Mouse (Mus musculus): ENCODE measurements around the gene Zfp456. TPM values are rescaled to one million over a fixed set of nuclear protein-coding genes. Genes with fewer than 3 reads are reported as not detected.
A peak's percentile ranks its signal among the peaks of the same experiment; 100 is the strongest.
"Not testable (repeated sequence)": the region's sequence is repeated elsewhere in the genome, so short reads cannot be mapped to it uniquely, and the experiment has no call there.

The Zfp456 gene
- 1.5 and 1.9 TPM in 2 replicates for polyA plus RNA-seq (2015; fragmentation: Nextera tagmentation; extraction: Ambion mirVana)

DNA sequence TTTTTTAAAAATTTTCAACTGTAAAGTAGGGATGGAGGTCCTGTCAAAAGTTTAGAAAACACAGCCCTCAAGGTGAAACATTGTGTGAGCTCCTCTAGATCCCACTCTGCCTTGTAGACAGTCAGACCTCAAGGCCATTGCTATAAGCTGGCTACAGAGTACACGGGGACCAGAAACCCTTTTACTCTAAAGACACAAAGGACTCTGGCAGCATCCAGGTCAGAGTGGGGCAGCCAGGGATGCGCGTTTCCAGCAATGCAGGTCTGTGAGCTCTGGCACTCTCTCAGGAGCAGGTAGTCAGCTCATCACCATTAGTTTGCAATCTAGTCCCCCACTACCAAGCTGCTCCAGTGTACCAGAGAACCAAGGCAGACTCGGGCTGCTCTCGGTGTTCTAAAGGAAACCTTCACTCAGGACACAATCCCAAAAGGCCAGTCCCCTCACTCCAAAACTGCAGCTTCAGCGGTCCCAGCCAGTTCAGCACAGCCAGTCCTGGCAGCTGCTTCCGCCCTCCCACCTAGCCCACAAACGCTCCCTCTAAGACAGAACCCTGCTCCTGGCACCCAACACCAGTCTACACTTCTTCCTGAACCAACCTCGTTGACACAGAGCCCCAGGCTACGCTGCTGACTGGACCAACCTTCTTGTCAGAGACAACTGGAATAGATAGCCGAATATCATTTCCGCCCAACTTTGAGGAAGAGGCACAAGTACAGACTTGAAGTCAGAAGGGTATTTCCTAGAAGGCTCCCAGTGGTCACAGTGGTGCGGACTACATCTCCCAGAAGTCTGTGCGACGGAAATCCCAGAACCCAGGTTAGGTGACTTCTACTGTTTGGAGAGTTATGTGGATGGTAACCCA, at the start of gene Zfp456, which contains the start of gene Gm28041:
Gene Zfp456 (minus strand): TSS at position 761 of the 862 bp plus-strand sequence.
Gene Gm28041 (minus strand): TSS at position 684 of the 862 bp plus-strand sequence.
- H3K27me3 ChIP-seq (replicated peaks; ENCODE audit: control insufficient read depth, insufficient read depth, low read length); H3K36me3 ChIP-seq (ENCODE audit: control insufficient read depth, insufficient read depth, low read length); H3K27ac ChIP-seq (ENCODE audit: low read length); H3K4me1 ChIP-seq (ENCODE audit: control insufficient read depth, insufficient read depth, low read length); H3K9me3 ChIP-seq (ENCODE audit: control insufficient read depth, low read length): not testable (repeated sequence)
- ATAC-seq = peak; percentile 99
- 12% methylated on average over 13 of the region's 15 CpGs for WGBS
- H3K4me3 ChIP-seq (ENCODE audit: low read length) = peak within 1 kb of the TSS; percentile 67
- peak within 1 kb of the TSS; percentile 65 for H3K9ac ChIP-seq (ENCODE audit: low read depth, low read length)
- H3K4me2 ChIP-seq (ENCODE audit: low read depth, low read length) = peak within 1 kb of the TSS; percentile 57

GRCm38 (mm10) chr13:67422532-67422931, 46.9 kb upstream of the Zfp456 start:
- H3K27ac ChIP-seq (ENCODE audit: low read length); H3K36me3 ChIP-seq (ENCODE audit: control insufficient read depth, insufficient read depth, low read length); H3K9ac ChIP-seq (ENCODE audit: low read depth, low read length); H3K9me3 ChIP-seq (ENCODE audit: control insufficient read depth, low read length); H3K4me2 ChIP-seq (ENCODE audit: low read depth, low read length); H3K27me3 ChIP-seq (replicated peaks; ENCODE audit: control insufficient read depth, insufficient read depth, low read length); H3K4me1 ChIP-seq (ENCODE audit: control insufficient read depth, insufficient read depth, low read length); ATAC-seq; H3K4me3 ChIP-seq (ENCODE audit: low read length): not testable (repeated sequence)
- 83% methylated on average over 2 of the region's 2 CpGs for WGBS

DNA sequence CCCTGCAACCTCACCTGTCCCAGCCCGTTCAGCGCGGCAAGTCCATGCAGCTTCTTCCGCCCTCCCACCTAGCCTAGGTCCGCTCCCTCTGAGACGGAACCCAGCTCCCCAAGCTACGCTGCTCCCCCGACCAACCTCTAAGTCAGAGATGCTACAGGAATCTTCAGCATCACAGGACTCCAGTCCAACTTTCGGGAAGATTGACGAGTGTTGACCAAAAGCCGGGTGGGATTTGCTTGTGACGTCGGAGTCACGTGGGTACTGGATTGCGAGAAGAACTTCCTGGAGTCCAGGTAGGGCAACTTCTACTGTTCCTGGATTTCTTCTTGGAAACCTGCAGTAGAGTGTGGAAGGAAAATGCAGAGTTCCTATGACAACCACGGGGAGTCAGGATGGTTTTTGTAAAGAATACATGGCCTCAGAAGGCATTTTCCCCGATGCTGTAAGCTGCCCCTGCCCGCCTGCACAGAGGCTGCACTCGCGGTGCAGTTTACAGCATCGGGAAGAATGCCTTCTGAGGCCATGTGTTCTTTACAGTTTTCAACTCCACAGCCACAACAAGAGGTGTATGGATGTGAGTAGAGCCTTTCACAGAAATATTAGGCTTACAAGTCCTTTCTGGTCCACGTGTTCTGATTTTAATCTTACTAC, 45.7 kb upstream of the Zfp456 start, which contains the start of gene Zfp459:
Gene Zfp459 (minus strand): TSS at position 212 of the 651 bp plus-strand sequence.
- ATAC-seq = peak; percentile 95
- peak within 1 kb of the TSS; percentile 60 for H3K9ac ChIP-seq (ENCODE audit: low read depth, low read length)
- H3K27me3 ChIP-seq (replicated peaks; ENCODE audit: control insufficient read depth, insufficient read depth, low read length) = no peaks in the 10 kb centered on the region
- WGBS = 2% methylated on average over 22 of the region's 22 CpGs
- no peaks in the 10 kb centered on the region for H3K36me3 ChIP-seq (ENCODE audit: control insufficient read depth, insufficient read depth, low read length)
- H3K27ac ChIP-seq (ENCODE audit: low read length) = no peak within 1 kb of the TSS
- H3K4me2 ChIP-seq (ENCODE audit: low read depth, low read length) = peak within 1 kb of the TSS; percentile 79
- no peaks in the 10 kb centered on the region for H3K4me1 ChIP-seq (ENCODE audit: control insufficient read depth, insufficient read depth, low read length)
- H3K9me3 ChIP-seq (ENCODE audit: control insufficient read depth, low read length) = no peaks in the 10 kb centered on the region
- H3K4me3 ChIP-seq (ENCODE audit: low read length) = peak within 1 kb of the TSS; percentile 64

GRCm38 (mm10) chr13:67420558-67421206, 45.1 kb upstream of the Zfp456 start:
- ATAC-seq = peak; percentile 80
- Histone ChIP-seq H3K9me3 (ENCODE audit: control insufficient read depth, low read length) (no peaks in the 10 kb centered on the region), H3K9ac (ENCODE audit: low read depth, low read length) (peak overlapping the region; percentile 60), H3K27me3 (replicated peaks; ENCODE audit: control insufficient read depth, insufficient read depth, low read length) (no peaks in the 10 kb centered on the region), H3K4me3 (ENCODE audit: low read length) (peak overlapping the region; percentile 64), H3K4me1 (ENCODE audit: control insufficient read depth, insufficient read depth, low read length) (no peaks in the 10 kb centered on the region; the same call in 1 of the 2 replicates), H3K4me2 (ENCODE audit: low read depth, low read length) (peak overlapping the region; percentile 79), H3K36me3 (ENCODE audit: control insufficient read depth, insufficient read depth, low read length) (no peaks in the 10 kb centered on the region), H3K27ac (ENCODE audit: low read length) (no peak overlapping the region)
- WGBS = 33% methylated on average over 11 of the region's 11 CpGs

DNA sequence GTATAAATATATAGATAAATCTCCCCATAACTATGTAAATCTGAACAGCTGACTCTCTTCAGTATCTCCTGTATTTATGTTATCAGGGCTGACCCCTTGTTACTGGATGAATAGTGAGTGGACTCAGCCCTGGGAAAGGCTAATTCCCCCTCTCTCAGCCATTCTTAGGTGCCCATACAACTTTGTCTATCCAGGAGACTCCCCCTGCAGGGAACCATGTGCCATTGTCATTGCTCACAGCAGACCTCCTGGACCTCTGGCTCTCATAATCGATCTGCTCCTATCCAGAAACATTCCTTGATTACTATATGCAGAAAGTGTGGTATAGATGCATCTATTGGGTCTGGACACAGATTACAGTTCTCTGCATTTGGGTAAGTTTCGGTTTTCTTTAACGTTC, 41.2 kb upstream of the Zfp456 start:
- 85% methylated on average over 3 of the region's 3 CpGs for WGBS

DNA sequence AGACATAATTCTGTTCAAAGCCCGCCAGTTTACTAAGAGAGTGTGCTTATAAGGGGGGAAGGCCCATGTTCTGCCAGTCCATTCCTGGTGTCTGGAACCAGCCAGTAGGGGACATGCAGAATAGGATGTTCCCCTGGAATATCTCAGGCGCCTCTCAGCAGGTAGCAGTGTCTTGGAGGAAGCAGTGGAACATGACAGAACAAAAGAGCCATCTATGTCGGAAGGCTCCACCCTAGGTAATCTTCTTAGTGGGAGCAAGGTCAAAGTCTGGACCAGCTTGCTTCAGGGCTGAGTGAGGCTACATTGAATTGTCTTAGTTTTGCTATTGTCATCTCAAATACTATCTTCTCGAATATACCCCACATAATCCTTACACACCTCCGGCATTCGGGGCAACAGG, 40.1 kb upstream of the Zfp456 start:
- Histone ChIP-seq H3K4me1 (ENCODE audit: control insufficient read depth, insufficient read depth, low read length) (no peaks in the 10 kb centered on the region; the same call in 1 of the 2 replicates), H3K27ac (ENCODE audit: low read length) (no peak overlapping the region), H3K9ac (ENCODE audit: low read depth, low read length) (no peak overlapping the region), H3K4me3 (ENCODE audit: low read length) (no peak overlapping the region), H3K36me3 (ENCODE audit: control insufficient read depth, insufficient read depth, low read length) (no peaks in the 10 kb centered on the region), H3K27me3 (replicated peaks; ENCODE audit: control insufficient read depth, insufficient read depth, low read length) (no peaks in the 10 kb centered on the region), H3K9me3 (ENCODE audit: control insufficient read depth, low read length) (no peaks in the 10 kb centered on the region), H3K4me2 (ENCODE audit: low read depth, low read length) (no peak overlapping the region)
- WGBS = 83% methylated on average over 6 of the region's 6 CpGs
- ATAC-seq = 0 out of 2 replicates have a peak, but pooled peaks have one; percentile 56

More for the DNA sequence above, 41.2 kb upstream of the Zfp456 start:
- H3K4me2 ChIP-seq (ENCODE audit: low read depth, low read length) = no peak overlapping the region
- no peak for ATAC-seq
- no peaks in the 10 kb centered on the region; the same call in 1 of the 2 replicates for H3K4me1 ChIP-seq (ENCODE audit: control insufficient read depth, insufficient read depth, low read length)
- no peaks in the 10 kb centered on the region for H3K36me3 ChIP-seq (ENCODE audit: control insufficient read depth, insufficient read depth, low read length)
- H3K9ac ChIP-seq (ENCODE audit: low read depth, low read length) = no peak overlapping the region
- no peak overlapping the region for H3K4me3 ChIP-seq (ENCODE audit: low read length)
- no peaks in the 10 kb centered on the region for H3K27me3 ChIP-seq (replicated peaks; ENCODE audit: control insufficient read depth, insufficient read depth, low read length)
- H3K9me3 ChIP-seq (ENCODE audit: control insufficient read depth, low read length) = no peaks in the 10 kb centered on the region
- no peak overlapping the region for H3K27ac ChIP-seq (ENCODE audit: low read length)

- H3K9ac ChIP-seq (ENCODE audit: low read depth, low read length); ATAC-seq; H3K36me3 ChIP-seq (ENCODE audit: control insufficient read depth, insufficient read depth, low read length); H3K4me1 ChIP-seq (ENCODE audit: control insufficient read depth, insufficient read depth, low read length); H3K9me3 ChIP-seq (ENCODE audit: control insufficient read depth, low read length); H3K4me2 ChIP-seq (ENCODE audit: low read depth, low read length); H3K27me3 ChIP-seq (replicated peaks; ENCODE audit: control insufficient read depth, insufficient read depth, low read length); H3K4me3 ChIP-seq (ENCODE audit: low read length); H3K27ac ChIP-seq (ENCODE audit: low read length): not testable (repeated sequence)
- WGBS = 69% methylated on average over 3 of the region's 3 CpGs
These were observed 38.0 kb upstream of the Zfp456 start for GRCm38 (mm10) chr13:67413634-67414033.

GRCm38 (mm10) chr13:67399183-67399903, 23.7 kb upstream of the Zfp456 start, which contains the start of gene Zfp429:
Gene Zfp429, minus strand, starts transcription at chr13:67399819.
- not testable (repeated sequence) for H3K27ac ChIP-seq (ENCODE audit: low read length); H3K27me3 ChIP-seq (replicated peaks; ENCODE audit: control insufficient read depth, insufficient read depth, low read length); H3K36me3 ChIP-seq (ENCODE audit: control insufficient read depth, insufficient read depth, low read length); H3K9me3 ChIP-seq (ENCODE audit: control insufficient read depth, low read length); H3K4me1 ChIP-seq (ENCODE audit: control insufficient read depth, insufficient read depth, low read length)
- Histone ChIP-seq H3K4me2 (ENCODE audit: low read depth, low read length) (peak within 1 kb of the TSS; percentile 58), H3K4me3 (ENCODE audit: low read length) (peak within 1 kb of the TSS; percentile 67), H3K9ac (ENCODE audit: low read depth, low read length) (peak within 1 kb of the TSS; percentile 75)
- WGBS = 3% methylated on average over 14 of the region's 16 CpGs
- ATAC-seq = peak; percentile 99
